Mouse (Mus musculus): Measurements from ENCODE around the gene Hs3st3b1. TPM values are rescaled to one million over a fixed set of nuclear protein-coding genes. Genes with fewer than 3 reads are reported as not detected.

Gene Hs3st3b1
- polyA plus RNA-seq, 1 experiment from 2014 or later = 41.7 TPM

DNA sequence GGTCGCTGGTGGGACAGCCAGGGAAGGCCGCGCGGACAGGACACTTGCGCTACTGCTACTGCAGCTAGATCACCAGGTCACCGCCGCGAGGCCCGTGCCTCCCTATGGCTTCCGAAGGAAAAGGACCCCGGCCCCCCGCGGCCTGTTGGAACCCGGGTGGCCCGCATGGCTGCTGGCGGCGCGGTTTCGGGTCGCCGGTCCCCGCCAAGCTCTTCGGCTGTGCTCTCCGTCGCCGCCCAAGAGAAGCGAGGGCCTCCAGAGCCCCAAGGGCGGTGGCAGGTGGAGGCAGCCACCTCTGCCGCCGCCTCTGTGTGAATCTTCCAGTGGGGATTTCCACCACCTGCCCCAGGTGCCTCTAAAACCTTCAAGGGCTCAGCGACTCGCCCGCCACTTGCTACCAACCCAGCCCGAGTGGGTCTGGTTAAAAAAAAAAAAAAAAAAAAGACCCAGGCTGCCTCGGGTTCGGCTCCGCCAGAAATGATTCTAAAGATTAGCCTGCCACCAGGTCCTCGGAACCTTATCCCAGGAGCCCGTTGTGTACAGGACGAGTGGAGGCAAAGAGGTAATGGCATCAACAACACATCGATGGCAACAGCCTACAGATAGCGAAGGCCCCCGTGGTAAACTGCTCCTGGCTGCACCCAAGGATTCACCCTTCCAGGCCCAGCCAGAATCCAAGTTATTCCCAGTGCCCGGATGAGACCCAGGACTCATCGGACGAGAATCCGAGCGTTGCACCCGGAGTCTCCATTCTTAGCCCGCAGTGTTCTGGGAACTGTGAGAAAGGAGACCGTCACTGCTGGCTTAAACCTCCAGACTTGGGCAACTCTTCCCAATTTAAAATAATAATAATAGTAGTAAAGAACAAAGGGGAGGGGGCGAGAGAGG lies 2.6 kb downstream of the Hs3st3b1 start:
- Histone ChIP-seq H3K4me3 (ENCODE audit: low read depth, low read length) (peak overlapping the region; percentile 72), H3K9ac (ENCODE audit: low read depth, low read length) (peak overlapping the region; percentile 78), H3K9me3 (ENCODE audit: control insufficient read depth, low read length) (no peaks in the 10 kb centered on the region), H3K4me1 (replicated peaks; ENCODE audit: control insufficient read depth, insufficient read depth, low read length) (peaks cover 8% of the 10 kb centered on the region), H3K27ac (ENCODE audit: low read depth, low read length) (peak overlapping the region; percentile 89), H3K36me3 (ENCODE audit: control insufficient read depth, insufficient read depth, low read length) (no peaks in the 10 kb centered on the region), H3K4me2 (peak overlapping the region; percentile 76), H3K27me3 (replicated peaks; ENCODE audit: control insufficient read depth, insufficient read depth, low read length) (peaks cover 74% of the 10 kb centered on the region)
- 3% methylated on average over 52 of the region's 52 CpGs for WGBS
- no peak for ATAC-seq (replicated peaks; ENCODE audit: low FRiP score)
- peak; percentile 51 for DNase-seq (ENCODE audit: low spot score)

DNA sequence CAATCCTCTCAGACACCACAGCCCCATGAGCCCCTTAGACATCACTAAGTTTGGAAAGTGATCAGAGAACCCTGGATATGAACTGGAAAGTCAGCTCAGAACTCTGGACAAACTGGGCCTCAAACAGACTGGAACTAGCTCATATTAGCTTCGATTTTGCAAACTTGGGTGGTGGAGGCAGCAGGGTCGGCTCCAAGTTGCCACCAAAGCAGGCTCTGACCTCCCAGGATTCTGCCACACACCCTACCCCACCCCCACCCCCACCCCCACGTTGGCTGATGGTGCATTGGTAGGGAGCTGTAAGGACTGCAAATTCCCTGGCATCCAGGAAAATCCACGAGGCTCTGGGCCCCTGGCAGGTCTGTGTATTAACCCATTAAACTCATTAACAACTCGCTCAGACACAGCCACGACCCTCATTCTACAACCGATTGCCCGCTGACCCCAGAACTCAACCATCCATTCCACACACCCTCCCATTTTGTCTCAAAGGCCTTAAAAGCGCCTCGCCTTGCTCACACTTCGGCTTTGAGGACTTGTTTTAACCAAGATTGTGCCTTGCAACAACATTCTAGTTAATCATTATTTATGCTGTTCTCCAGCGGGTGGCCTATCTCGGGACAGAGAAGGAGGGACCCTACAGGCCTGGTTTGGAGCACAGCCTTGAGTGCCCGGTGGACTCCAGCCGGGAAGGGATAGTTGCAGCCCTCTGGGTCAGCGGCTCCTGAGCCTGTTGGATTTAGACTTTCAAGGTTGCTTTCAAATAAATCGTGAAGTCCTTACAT lies 3.6 kb downstream of the Hs3st3b1 start:
- no peak for ATAC-seq (replicated peaks; ENCODE audit: low FRiP score)
- Histone ChIP-seq H3K4me3 (ENCODE audit: low read depth, low read length) (peak overlapping the region; percentile 72), H3K4me2 (peak overlapping the region; percentile 76), H3K9ac (ENCODE audit: low read depth, low read length) (peak overlapping the region; percentile 78), H3K9me3 (ENCODE audit: control insufficient read depth, low read length) (no peaks in the 10 kb centered on the region), H3K27me3 (replicated peaks; ENCODE audit: control insufficient read depth, insufficient read depth, low read length) (peaks cover 65% of the 10 kb centered on the region), H3K4me1 (replicated peaks; ENCODE audit: control insufficient read depth, insufficient read depth, low read length) (peaks cover 16% of the 10 kb centered on the region), H3K27ac (ENCODE audit: low read depth, low read length) (peak overlapping the region; percentile 89), H3K36me3 (ENCODE audit: control insufficient read depth, insufficient read depth, low read length) (no peaks in the 10 kb centered on the region)
- WGBS = 21% methylated on average over 17 of the region's 17 CpGs
- DNase-seq (ENCODE audit: low spot score) = peak; percentile 58

DNA sequence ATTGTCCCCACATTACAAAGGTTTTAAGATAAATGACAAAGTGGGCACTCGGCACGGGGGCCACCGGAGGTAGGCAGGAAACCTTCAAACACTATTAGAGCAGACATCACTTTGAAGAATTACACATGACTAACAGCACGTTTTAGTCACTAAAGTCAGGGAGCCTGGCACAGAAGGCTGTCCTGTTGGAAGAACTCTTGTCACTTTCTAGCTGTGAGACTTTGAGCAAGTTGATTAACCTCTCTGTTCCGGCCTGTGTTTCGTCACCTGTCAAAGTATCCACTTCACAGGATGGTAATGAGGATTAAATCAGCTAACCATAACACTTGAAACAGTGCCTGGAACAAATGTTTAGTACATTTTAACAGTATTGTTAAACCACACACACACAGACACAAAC lies 4.5 kb downstream of the Hs3st3b1 start:
- peaks cover 14% of the 10 kb centered on the region for H3K4me1 ChIP-seq (replicated peaks; ENCODE audit: control insufficient read depth, insufficient read depth, low read length)
- H3K4me2 ChIP-seq = peak overlapping the region; percentile 76
- 0 out of 2 replicates have a peak overlapping the region, but pooled peaks have one; percentile 78 for H3K9ac ChIP-seq (ENCODE audit: low read depth, low read length)
- no peaks in the 10 kb centered on the region for H3K9me3 ChIP-seq (ENCODE audit: control insufficient read depth, low read length)
- WGBS = 30% methylated on average over 6 of the region's 6 CpGs
- DNase-seq (ENCODE audit: low spot score) = no peak
- H3K4me3 ChIP-seq (ENCODE audit: low read depth, low read length) = peak overlapping the region; percentile 72
- ATAC-seq (replicated peaks; ENCODE audit: low FRiP score) = no peak
- H3K27me3 ChIP-seq (replicated peaks; ENCODE audit: control insufficient read depth, insufficient read depth, low read length) = peaks cover 56% of the 10 kb centered on the region
- no peaks in the 10 kb centered on the region for H3K36me3 ChIP-seq (ENCODE audit: control insufficient read depth, insufficient read depth, low read length)
- H3K27ac ChIP-seq (ENCODE audit: low read depth, low read length) = peak overlapping the region; percentile 43; the same call in 1 of the 2 replicates

DNA sequence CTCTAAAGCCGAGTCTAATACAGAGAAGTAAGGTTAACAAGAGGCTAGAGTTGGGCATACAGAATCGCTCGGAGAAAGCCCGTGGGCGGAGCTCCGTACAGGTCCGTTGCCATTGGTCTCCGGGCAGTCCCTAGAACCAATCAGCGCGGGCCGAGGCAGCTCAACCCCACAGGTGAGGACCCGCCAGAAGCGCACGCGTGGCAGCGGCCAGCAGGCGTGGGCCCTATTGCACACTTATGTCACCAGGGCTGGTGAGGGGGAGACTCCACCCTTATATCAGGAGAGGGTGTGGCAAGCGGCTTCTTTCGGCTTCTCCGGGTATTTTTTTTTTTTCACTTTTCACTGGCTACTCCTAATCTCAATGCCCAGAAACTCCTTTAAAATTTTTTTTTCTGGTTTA lies 7.7 kb downstream of the Hs3st3b1 start:
- peak overlapping the region; percentile 59 for H3K4me2 ChIP-seq
- no peak overlapping the region for H3K27ac ChIP-seq (ENCODE audit: low read depth, low read length)
- peaks cover 24% of the 10 kb centered on the region for H3K4me1 ChIP-seq (replicated peaks; ENCODE audit: control insufficient read depth, insufficient read depth, low read length)
- H3K9me3 ChIP-seq (ENCODE audit: control insufficient read depth, low read length) = no peaks in the 10 kb centered on the region
- H3K27me3 ChIP-seq (replicated peaks; ENCODE audit: control insufficient read depth, insufficient read depth, low read length) = peaks cover 24% of the 10 kb centered on the region
- peak overlapping the region; percentile 36 for H3K4me3 ChIP-seq (ENCODE audit: low read depth, low read length)
- DNase-seq (ENCODE audit: low spot score) (peak; percentile 62), ATAC-seq (replicated peaks; ENCODE audit: low FRiP score) (peak; percentile 81)
- no peak overlapping the region for H3K9ac ChIP-seq (ENCODE audit: low read depth, low read length)
- 5% methylated on average over 20 of the region's 20 CpGs for WGBS
- H3K36me3 ChIP-seq (ENCODE audit: control insufficient read depth, insufficient read depth, low read length) = no peaks in the 10 kb centered on the region

GRCm38 (mm10) chr11:63913936-63914335 lies 8.2 kb downstream of the Hs3st3b1 start:
- ATAC-seq (replicated peaks; ENCODE audit: low FRiP score) (no peak), DNase-seq (ENCODE audit: low spot score) (no peak)
- Histone ChIP-seq H3K27ac (ENCODE audit: low read depth, low read length) (no peak overlapping the region), H3K4me3 (ENCODE audit: low read depth, low read length) (peak overlapping the region; percentile 36; the same call in 1 of the 2 replicates), H3K9ac (ENCODE audit: low read depth, low read length) (no peak overlapping the region), H3K4me2 (peak overlapping the region; percentile 59), H3K27me3 (replicated peaks; ENCODE audit: control insufficient read depth, insufficient read depth, low read length) (peaks cover 19% of the 10 kb centered on the region), H3K9me3 (ENCODE audit: control insufficient read depth, low read length) (no peaks in the 10 kb centered on the region), H3K36me3 (ENCODE audit: control insufficient read depth, insufficient read depth, low read length) (no peaks in the 10 kb centered on the region), H3K4me1 (replicated peaks; ENCODE audit: control insufficient read depth, insufficient read depth, low read length) (peaks cover 24% of the 10 kb centered on the region)
- WGBS = 34% methylated on average over 4 of the region's 4 CpGs

DNA sequence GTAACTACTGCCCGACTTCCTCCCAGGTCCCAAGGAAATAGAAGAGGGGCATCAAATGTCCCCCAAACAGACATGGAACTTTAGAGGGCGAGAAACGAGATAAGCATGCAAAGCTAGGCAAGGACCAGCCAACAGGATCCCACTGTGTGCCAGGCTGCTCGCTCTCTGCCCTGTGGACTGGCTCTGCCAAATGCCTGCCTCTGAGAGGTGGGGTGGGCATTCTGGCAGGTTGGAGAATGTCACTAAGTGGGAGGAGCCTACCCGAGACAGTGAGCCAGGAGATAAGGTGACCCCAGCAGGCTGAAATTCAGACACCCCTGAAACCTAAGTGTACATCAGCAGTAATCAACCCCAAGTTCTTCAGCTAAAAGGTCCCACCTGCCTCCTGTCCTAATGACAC lies 11.1 kb downstream of the Hs3st3b1 start:
- no peaks in the 10 kb centered on the region for H3K36me3 ChIP-seq (ENCODE audit: control insufficient read depth, insufficient read depth, low read length)
- 43% methylated on average over 5 of the region's 5 CpGs for WGBS
- DNase-seq (ENCODE audit: low spot score) = no peak
- H3K9me3 ChIP-seq (ENCODE audit: control insufficient read depth, low read length) = no peaks in the 10 kb centered on the region
- ATAC-seq (replicated peaks; ENCODE audit: low FRiP score) = no peak
- H3K9ac ChIP-seq (ENCODE audit: low read depth, low read length) = no peak overlapping the region
- no peak overlapping the region for H3K4me3 ChIP-seq (ENCODE audit: low read depth, low read length)
- H3K4me2 ChIP-seq = no peak overlapping the region
- H3K4me1 ChIP-seq (replicated peaks; ENCODE audit: control insufficient read depth, insufficient read depth, low read length) = peaks cover 38% of the 10 kb centered on the region
- H3K27ac ChIP-seq (ENCODE audit: low read depth, low read length) = no peak overlapping the region
- H3K27me3 ChIP-seq (replicated peaks; ENCODE audit: control insufficient read depth, insufficient read depth, low read length) = no peaks in the 10 kb centered on the region

- H3K27me3 ChIP-seq (replicated peaks; ENCODE audit: control insufficient read depth, insufficient read depth, low read length) = no peaks in the 10 kb centered on the region
- no peak overlapping the region for H3K27ac ChIP-seq (ENCODE audit: low read depth, low read length)
- H3K9ac ChIP-seq (ENCODE audit: low read depth, low read length) = no peak overlapping the region
- no peak overlapping the region for H3K4me2 ChIP-seq
- WGBS = 91% methylated on average over 4 of the region's 4 CpGs
- no peak overlapping the region for H3K4me3 ChIP-seq (ENCODE audit: low read depth, low read length)
- H3K36me3 ChIP-seq (ENCODE audit: control insufficient read depth, insufficient read depth, low read length) = no peaks in the 10 kb centered on the region
- peaks cover 40% of the 10 kb centered on the region for H3K4me1 ChIP-seq (replicated peaks; ENCODE audit: control insufficient read depth, insufficient read depth, low read length)
- DNase-seq (ENCODE audit: low spot score) (no peak), ATAC-seq (replicated peaks; ENCODE audit: low FRiP score) (no peak)
- no peaks in the 10 kb centered on the region for H3K9me3 ChIP-seq (ENCODE audit: control insufficient read depth, low read length)
Measured at GRCm38 (mm10) chr11:63909961-63910360, 12.1 kb downstream of the Hs3st3b1 start.

GRCm38 (mm10) chr11:63908500-63908899 lies 13.6 kb downstream of the Hs3st3b1 start:
- no peak for DNase-seq (ENCODE audit: low spot score)
- H3K9me3 ChIP-seq (ENCODE audit: control insufficient read depth, low read length) = no peaks in the 10 kb centered on the region
- no peaks in the 10 kb centered on the region for H3K27me3 ChIP-seq (replicated peaks; ENCODE audit: control insufficient read depth, insufficient read depth, low read length)
- H3K27ac ChIP-seq (ENCODE audit: low read depth, low read length) = no peak overlapping the region
- ATAC-seq (replicated peaks; ENCODE audit: low FRiP score) = no peak
- 52% methylated on average over 4 of the region's 4 CpGs for WGBS
- no peak overlapping the region for H3K9ac ChIP-seq (ENCODE audit: low read depth, low read length)
- H3K4me3 ChIP-seq (ENCODE audit: low read depth, low read length) = no peak overlapping the region
- no peaks in the 10 kb centered on the region; the same call in 1 of the 2 replicates for H3K36me3 ChIP-seq (ENCODE audit: control insufficient read depth, insufficient read depth, low read length)
- H3K4me2 ChIP-seq = no peak overlapping the region
- H3K4me1 ChIP-seq (replicated peaks; ENCODE audit: control insufficient read depth, insufficient read depth, low read length) = peaks cover 32% of the 10 kb centered on the region

Data from liver, embryonic 11.5 days (tissue).